Mouse (Mus musculus): ENCODE data around the gene Tead4.
A peak's percentile ranks its signal among the peaks of the same experiment; 100 is the strongest.
"Not testable (repeated sequence)": the region's sequence is repeated elsewhere in the genome, so short reads cannot be mapped to it uniquely, and the experiment has no call there.

The Tead4 gene

DNA sequence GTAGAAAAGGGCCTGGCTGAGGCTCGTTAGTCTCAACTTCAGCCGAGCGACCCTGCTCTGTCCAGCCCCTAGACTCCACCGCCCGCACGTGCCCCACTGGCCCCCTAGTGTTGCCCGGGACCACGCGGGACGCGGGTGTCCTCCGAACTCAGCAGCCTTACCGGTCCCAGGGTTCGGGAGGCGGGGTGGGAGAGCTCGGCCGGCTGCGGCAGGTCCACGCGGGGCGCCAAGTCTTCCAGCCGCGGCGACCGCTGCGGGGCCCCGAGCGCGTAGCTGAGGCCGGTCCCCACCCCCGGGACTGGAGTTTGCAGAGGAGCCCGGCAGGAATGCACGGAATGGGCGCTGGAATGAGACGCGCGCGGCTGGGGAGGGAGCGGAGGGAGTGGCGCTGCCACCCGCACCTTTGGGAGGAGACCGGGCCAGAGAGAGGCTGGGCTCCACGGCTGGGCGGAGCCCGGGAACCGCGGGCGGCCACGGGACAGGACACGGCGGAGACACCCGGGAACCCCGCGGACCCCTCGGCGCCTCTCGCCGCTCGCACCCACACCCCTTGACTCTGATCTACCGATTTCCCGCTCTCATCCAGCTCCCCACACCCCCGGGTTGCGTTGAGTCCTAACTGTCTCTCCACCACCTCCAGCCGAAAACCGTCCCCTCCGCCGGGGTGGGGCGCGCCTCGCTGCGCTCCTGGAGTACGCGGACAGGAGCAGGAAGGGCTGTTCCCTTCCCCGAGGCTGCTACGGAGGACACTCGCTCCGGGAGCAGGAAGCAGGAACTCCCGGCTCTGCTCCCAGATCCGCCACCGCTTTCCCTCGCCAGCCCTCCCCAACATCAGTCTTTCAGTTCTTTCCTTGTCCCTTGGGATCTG, at the start of gene Tead4:
Gene Tead4, minus strand, starts transcription at position 690 of the 868 bp plus-strand sequence.
- DNase-seq (ENCODE audit: low spot score in 2 of 2) = peak in 1 of 2 experiments; percentile 6

GRCm38 (mm10) chr6:128349711-128350110, 49.1 kb upstream of the Tead4 start:
- DNase-seq (ENCODE audit: low spot score in 2 of 2) = no peak

DNA sequence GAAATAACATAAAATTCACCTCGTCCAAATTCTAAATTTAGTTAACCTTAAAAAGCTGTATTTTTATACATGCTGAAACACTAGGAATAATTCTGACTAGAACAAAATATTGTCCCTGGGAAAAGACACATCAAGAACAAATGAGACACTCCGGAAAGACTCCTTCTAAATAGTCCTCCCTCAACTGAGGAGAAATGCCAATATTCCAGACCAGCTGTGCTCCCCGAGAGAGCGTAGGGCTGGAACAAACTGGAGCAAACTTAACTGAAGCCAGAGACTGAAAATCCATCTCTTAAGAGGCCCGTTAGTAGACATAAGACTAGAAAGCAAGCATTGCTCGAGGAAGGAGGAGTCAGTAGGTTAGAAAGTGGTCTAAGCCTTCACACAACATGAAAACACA, 46.2 kb upstream of the Tead4 start:
- DNase-seq (ENCODE audit: low spot score in 2 of 2) = no peak

DNA sequence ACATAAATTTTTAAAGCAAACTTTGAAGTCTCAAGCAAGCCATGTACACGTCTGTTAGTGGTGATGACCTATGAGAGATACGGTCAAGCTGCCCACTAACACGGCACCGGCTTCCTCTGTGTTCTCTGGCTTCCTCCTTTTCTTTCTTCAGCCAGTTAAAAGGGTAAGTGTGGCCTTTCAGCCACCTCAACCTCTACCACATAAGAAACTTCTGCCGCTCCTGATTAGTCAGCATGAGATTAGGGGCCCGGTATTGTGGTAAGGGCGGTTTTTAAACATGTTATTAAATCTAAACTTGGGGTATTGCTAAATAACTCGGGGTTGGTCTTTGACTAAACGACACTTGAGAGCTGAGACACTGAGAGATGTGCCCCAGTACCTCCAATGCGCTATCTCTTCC, 45.0 kb upstream of the Tead4 start:
- no peak for DNase-seq (ENCODE audit: low spot score in 2 of 2)

DNA sequence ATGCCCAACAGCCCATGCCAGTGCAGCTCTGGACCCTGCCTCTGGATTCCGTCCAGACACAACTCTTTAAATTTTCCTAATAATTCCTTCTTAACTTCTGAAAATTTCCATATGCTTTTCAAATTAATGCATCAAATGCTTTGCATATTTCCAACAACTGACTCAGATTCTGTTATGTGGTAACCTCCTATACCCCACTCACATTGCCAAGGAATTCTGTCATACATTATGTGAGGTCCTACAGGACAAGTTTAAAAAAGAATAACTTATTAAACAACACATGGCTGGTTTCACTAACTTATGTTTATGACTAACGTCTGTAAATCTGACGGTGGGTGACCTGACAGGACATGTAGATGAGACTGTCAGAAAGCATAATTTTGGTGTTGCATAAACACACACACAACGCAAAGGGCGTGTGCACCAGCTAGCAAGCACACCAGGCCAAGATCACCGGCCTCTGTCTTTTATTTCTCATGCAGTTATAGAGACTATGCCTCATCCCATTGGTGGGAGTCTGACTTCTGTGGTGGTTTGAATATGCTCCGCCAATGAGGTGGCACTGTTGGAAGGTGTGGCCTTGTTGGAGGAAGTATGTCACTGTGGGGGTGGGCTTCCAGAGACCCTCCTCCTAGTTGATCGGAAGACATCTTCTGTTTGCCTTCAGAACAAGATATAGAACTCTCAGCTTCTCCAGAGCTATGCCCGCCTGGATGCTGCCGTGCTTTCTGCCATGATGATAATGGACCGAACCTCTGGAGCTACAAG, 41.5 kb upstream of the Tead4 start:
- DNase-seq (ENCODE audit: low spot score in 2 of 2) = no peak

GRCm38 (mm10) chr6:128338876-128339275, 38.3 kb upstream of the Tead4 start:
- DNase-seq (ENCODE audit: low spot score in 2 of 2) = no peak

DNA sequence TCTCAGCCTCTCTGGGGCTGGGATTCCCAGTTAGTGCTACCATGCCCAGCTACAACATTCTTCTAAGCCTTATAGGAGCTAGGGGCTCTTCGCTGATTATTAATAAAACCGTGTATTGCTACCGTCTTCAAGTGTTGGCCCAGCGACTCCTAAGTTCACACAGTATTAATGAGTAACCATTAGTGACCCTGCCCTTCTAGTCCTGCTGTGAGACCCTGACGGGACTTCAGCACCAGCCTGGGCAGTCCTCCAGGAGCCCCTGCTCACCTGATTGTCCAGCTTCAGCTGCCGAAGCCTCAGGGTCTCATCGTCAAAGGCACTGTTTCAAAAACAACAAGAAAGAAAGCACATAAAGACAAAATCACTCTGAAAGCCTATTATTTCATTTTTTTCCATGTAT, 36.8 kb upstream of the Tead4 start:
- DNase-seq (ENCODE audit: low spot score in 2 of 2) = no peak

DNA sequence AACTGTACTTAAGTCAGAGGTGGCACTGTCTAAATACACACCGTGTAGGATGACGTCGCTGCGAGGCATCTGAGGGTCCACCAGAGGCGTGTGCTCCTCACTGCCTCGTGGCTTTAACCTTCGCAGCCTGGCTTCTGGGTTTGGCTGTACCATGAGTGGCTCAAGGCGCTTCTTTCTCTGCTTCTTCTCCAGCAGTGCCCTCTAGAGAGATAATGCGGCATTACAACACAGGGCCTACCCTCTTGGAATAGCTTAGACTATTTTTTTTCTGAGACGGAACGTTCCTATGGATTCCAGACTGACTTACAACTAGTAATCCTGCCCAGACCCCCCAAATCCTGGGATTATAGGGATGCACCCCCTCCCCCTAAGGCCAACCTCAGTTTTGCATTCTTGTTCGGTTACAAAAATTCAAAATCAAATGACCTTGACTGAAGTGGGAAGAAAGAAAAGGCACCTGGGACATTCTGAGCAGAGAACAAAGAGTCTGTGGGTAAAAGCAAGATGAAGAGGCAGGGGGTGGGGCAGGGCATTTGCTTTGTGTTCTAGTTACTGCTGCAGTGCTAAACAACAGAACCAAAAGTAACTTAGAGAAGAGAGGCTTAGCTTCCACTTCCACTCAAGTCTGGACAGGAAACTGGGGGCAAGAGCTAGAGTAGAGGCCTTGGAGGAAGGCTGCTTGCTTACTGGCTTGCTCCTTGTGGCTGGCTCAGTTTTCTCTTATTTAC, 33.9 kb upstream of the Tead4 start:
- peak; percentile 47 to 51 for DNase-seq (ENCODE audit: low spot score in 2 of 2)

DNA sequence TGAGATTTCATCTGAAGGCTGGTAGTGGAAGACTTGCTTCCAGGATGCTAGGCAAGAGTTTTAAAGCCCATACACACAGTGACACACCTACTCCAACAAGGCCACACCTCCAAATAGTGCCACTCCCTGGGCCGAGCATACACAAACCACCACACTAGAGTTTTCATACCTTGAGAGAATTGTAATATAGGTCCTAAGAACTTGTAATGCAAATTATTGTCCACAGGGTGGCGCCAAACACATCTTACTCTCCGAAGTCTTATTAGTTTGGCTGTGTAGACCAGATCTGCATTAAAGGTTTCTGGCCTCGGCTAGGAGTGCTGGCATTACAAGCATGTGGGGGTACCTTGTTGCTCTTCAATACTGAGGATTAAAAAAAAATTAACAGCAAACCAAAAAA, 17.7 kb upstream of the Tead4 start:
- peak; percentile 20 to 58 for DNase-seq (ENCODE audit: low spot score in 2 of 2)

DNA sequence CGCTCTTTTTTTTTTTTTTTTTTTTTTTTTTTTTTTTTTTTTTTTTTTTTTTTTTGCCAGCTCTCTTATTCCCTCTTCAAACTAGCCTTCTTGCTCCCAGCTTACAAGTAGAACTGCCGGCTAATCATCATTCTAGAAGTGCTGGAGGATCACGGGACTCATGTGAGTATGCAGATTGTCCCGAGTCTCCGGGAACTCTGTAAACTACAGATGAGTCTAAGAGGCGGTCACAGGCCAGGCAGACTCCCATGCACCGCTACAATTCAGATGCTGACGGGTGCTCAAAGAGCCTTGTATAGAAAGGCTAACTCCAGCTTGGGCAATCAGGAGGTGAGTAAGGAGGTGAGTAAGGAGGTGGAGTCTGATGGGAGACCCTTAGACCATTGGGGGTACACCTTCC, 15.0 kb upstream of the Tead4 start:
- DNase-seq (ENCODE audit: low spot score in 2 of 2) = no peak

DNA sequence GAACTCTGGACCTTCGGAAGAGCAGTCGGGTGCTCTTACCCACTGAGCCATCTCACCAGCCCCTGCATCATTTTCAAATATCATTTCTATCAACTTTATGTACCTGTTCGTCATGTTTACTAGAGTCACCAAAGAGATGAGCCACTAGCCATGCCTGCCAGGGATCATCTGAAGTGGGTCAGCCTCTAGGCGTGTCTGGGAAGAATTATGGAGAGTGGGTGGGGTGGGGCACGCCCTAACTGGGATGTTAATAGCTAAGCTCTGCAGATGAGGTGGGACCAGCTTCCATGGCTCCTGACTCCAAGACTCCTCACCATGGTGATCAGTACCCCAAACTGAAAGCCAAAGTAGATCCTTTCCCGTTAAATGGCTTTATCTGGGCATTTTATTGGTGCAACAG, 14.2 kb upstream of the Tead4 start:
- DNase-seq (ENCODE audit: low spot score in 2 of 2) = no peak

GRCm38 (mm10) chr6:128308311-128308710, 7.7 kb upstream of the Tead4 start:
- DNase-seq (ENCODE audit: low spot score in 2 of 2) = no peak

- DNase-seq (ENCODE audit: low spot score in 2 of 2) = no peak
These were observed 4.2 kb upstream of the Tead4 start for GRCm38 (mm10) chr6:128304801-128305200.

DNA sequence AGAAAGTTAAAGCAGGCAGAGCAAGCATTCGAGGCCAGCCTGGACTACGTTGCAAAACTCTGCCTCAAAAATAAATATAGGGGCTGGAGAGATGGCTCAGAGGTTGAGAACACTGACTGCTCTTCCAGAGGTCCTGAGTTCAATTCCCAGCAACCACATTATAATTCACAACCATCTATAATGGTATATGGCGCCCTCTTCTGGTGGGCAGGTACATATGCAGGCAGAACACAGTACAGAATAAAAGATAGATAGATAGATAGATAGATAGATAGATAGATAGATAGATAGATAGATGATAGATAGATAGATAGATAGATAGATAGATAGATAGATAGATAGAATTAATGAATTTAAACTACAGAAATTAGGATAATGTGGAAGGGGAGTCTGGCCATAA, 2.0 kb upstream of the Tead4 start:
- DNase-seq (ENCODE audit: low spot score in 2 of 2) = not testable (repeated sequence)

- DNase-seq (ENCODE audit: low spot score in 2 of 2) = no peak
These were observed 1.3 kb upstream of the Tead4 start for GRCm38 (mm10) chr6:128301891-128302290.

- no peak for DNase-seq (ENCODE audit: low spot score in 2 of 2)
These were observed 835 bp upstream of the Tead4 start for GRCm38 (mm10) chr6:128301458-128301857.

DNA sequence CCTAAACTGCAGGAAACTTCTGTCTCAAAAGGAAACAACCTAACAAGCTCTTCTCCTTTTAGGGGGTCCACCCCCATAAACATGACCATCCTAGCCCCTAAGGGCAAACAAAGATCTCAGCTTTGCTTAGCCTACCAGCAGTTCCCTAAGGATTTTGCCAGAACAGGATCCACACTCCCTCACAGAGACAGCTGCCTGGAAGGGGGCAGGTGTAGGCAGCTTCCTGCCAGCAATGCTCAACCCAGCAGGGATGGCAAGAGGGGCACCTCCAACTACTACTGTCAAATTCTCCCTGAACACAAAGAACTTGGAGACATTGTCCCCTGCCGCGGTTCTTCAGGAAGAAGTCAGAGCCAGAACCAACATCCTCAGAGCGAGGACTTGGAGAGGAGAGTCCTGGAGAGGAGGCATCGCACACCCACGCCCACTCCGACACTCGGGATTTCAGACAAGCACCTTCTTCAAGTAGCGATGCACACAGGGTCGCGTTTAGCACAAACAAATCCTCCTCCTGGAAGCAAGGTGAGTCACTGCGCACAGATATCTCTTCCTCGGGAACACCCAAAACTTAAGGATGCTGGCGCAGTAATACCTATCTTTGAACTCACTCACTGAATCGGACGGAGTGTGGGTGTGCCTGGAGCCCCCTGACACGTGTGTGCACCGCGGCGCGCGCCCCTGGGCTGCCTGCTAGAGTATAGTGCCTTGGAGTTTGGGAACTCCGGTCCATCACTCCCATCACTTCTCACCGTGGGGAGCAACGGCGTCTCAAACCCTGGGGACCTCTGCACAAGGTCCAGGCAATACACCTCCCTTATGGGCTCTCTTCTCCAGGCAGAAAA, 1.1 kb downstream of the Tead4 start:
- peak in 1 of 2 experiments; percentile 8 for DNase-seq (ENCODE audit: low spot score in 2 of 2)

DNA sequence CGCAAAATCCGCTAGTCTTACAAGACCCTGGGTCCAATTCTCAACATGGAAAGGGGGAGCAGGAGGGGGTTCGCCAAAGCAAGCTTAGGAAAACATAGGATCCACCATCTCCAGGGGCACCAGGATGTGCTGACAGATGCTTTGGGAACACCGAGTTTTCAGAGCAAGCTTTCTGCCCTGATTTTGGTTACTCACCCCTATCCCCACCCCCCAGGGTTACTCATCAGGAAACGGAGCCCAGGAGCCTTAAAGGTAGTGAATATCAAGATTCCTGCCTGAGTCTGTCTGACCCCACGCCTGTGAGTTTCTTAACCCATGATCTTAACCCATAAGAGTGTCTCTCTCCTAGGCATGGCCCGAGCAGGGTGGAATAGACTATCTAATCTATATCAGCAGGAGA, 2.4 kb downstream of the Tead4 start:
- DNase-seq (ENCODE audit: low spot score in 2 of 2) = no peak

GRCm38 (mm10) chr6:128296750-128297393, 3.8 kb downstream of the Tead4 start:
- DNase-seq (ENCODE audit: low spot score in 2 of 2) = no peak

DNA sequence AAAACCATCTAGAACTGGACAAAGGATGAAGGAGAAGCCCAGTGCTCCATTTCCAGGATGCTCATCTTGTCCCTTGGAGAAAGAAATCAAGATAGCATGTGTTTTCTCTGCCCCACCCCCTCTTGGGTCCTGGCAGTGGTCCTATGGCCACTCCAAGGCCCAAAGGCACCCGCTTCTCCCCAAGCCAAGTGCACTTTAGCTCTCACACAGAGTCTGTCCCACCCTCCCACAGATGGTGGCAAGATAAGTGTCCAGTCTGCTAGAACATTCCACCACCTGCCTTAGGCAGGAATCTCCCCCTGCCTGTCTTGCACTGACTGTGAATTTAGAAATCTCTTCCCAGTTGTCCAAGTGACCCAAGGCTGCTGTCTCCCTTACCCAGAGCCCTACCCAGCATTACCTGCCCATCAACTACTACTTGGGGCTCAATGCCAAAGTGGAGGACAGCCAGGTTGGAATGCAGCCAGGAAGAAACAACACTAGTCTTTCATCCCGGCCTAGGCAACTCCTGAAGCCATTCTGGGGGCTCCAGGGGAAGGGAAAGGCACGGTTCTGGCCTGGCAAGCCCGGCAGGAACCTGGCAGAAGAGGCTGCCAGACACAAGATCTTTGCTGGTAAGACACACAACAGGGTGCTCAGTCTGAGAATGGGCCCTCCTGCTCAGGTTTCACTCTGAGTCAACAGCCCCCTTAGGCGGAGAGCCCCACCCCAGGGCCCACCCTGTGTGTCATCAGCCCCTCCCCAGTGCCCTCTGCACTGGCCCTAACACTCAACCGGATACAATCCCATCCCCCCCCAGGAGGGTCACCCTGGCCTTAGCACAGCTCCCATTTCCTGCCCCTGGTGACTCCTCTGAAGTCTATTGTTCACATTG, 4.5 kb downstream of the Tead4 start:
- no peak for DNase-seq (ENCODE audit: low spot score in 2 of 2)
